Mouse (Mus musculus) cerebellum, adult 2 months (tissue): ENCODE data around the gene Vmn1r120.
"Not testable (repeated sequence)": the region's sequence is repeated elsewhere in the genome, so short reads cannot be mapped to it uniquely, and the experiment has no call there.

Source experiments
- CTCF ChIP-seq: fragments of 200-500 bp; IDR thresholded peaks from 2 replicates; pipeline ENCODE4 v1.5.1; 2011; ENCODE audit warnings: low read depth, mild to moderate bottlenecking, control low read depth, low read length, moderate library complexity, borderline replicate concordance; ENCODE audit not compliant: insufficient read depth
- POLR2A ChIP-seq: fragments of 200-500 bp; IDR thresholded peaks from 2 replicates; pipeline ENCODE4 v1.6.1; 2011; ENCODE audit warnings: low read length, control low read depth, borderline replicate concordance; ENCODE audit not compliant: insufficient read depth

DNA sequence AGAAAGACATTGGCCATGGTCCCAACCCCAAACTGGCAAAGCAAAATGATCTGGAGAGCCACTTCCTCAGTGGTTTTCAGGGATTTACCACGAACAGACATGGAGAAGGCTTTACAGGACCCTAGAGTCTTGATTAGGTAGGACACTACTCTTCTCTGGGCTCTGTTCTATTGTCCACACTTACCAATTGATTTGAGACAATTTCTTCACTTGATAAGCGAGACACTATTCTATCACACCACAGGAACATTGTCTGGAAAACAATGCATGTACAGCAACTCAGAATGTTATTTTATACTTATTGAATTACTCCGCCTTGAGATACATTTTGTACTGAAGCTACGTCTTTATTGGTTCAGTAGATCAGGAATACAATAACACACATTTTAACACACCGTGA lies 44.8 kb upstream of the Vmn1r120 start, which contains the start of gene Vmn1r121:
- not testable (repeated sequence) for TF ChIP-seq POLR2A, CTCF
